Mouse (Mus musculus): ENCODE measurements around the gene Heyl. TPM values are rescaled to one million over a fixed set of nuclear protein-coding genes. Genes with fewer than 3 reads are reported as not detected.
"Not testable (repeated sequence)": the region's sequence is repeated elsewhere in the genome, so short reads cannot be mapped to it uniquely, and the experiment has no call there.

The Heyl gene
- polyA plus RNA-seq, 1 experiment from 2014 or later: 10.7 TPM

DNA sequence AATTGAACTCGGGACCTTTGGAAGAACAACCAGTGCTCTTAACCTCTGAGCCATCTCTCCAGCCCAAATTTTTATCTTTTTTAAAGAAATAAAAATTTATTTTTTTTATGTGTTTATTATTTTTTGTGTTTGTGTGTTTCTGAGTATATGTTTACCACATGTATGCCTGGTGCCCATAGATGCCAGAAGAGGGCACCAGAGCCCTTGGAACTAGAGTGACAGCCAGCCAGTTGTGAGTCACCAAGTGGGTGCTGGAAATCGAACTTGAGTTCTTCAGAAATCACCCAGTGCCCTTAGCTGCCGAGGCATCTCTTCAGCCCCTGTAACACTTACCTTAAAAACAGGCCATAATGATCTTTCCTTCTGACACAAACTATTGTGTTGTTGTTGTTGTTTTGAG, 37.7 kb downstream of the Heyl start:
- Histone ChIP-seq H3K27me3 (ENCODE audit: control insufficient read depth, insufficient read depth, low read length) (no peaks in the 10 kb centered on the region), H3K27ac (replicated peaks in 1 of 2; ENCODE audit: control insufficient read depth in 1 of 2, insufficient read depth in 1 of 2, low read depth in 2 of 2, low read length in 2 of 2) (no peak overlapping the region), H3K9me3 (ENCODE audit: control insufficient read depth, low read length) (no peaks in the 10 kb centered on the region), H3K9ac (ENCODE audit: low read length) (no peak overlapping the region), H3K36me3 (ENCODE audit: control insufficient read depth, insufficient read depth, low read length) (no peaks in the 10 kb centered on the region), H3K4me2 (ENCODE audit: low read length) (no peak overlapping the region), H3K4me3 (ENCODE audit: control insufficient read depth in 1 of 2, insufficient read depth in 1 of 2, low read depth in 1 of 2, low read length in 2 of 2) (no peak overlapping the region), H3K4me1 (ENCODE audit: control insufficient read depth in 2 of 2, insufficient read depth in 2 of 2, low read length in 2 of 2) (peaks cover 0 to 3% of the 10 kb centered on the region in 2 experiments; a peak in 2 of 4 replicates)
- ATAC-seq (ENCODE audit: insufficient number of reproducible peaks, insufficient read depth, low FRiP score, low read depth): no peak
- 88% methylated on average over 3 of the region's 3 CpGs for WGBS

DNA sequence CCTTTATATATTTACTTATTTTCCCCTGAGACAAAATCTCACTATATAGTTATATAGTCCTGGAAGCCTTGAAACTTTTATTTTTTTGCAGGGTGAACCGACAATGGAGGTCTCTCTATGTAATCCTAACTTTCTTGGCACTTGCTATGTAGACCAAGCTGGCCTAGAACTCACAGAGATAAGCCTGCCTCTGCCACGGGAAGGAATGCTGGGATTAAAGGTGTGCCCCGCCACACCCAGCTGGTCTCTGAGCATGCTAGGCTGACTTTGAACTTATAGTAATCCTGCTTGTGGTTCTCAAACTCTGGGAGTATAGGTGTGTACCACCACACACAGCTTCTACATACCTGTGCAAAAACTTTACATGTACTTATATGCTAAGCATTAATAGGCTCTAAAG, 46.8 kb downstream of the Heyl start:
- no peak overlapping the region for H3K9ac ChIP-seq (ENCODE audit: low read length)
- H3K27me3 ChIP-seq (ENCODE audit: control insufficient read depth, insufficient read depth, low read length): no peaks in the 10 kb centered on the region
- H3K4me2 ChIP-seq (ENCODE audit: low read length): no peak overlapping the region
- 62% methylated on average over 3 of the region's 3 CpGs for WGBS
- H3K4me3 ChIP-seq (ENCODE audit: control insufficient read depth in 1 of 2, insufficient read depth in 1 of 2, low read depth in 1 of 2, low read length in 2 of 2): no peak overlapping the region
- H3K27ac ChIP-seq (replicated peaks in 1 of 2; ENCODE audit: control insufficient read depth in 1 of 2, insufficient read depth in 1 of 2, low read depth in 2 of 2, low read length in 2 of 2): no peak overlapping the region
- ATAC-seq (ENCODE audit: insufficient number of reproducible peaks, insufficient read depth, low FRiP score, low read depth): no peak
- 0 out of 2 replicates have a peak, but pooled peaks cover 2% of the 10 kb centered on the region for H3K36me3 ChIP-seq (ENCODE audit: control insufficient read depth, insufficient read depth, low read length)
- H3K9me3 ChIP-seq (ENCODE audit: control insufficient read depth, low read length): no peaks in the 10 kb centered on the region
- H3K4me1 ChIP-seq (ENCODE audit: control insufficient read depth in 2 of 2, insufficient read depth in 2 of 2, low read length in 2 of 2): peaks cover 5% of the 10 kb centered on the region in 2 experiments; a peak in 2 of 4 replicates

DNA sequence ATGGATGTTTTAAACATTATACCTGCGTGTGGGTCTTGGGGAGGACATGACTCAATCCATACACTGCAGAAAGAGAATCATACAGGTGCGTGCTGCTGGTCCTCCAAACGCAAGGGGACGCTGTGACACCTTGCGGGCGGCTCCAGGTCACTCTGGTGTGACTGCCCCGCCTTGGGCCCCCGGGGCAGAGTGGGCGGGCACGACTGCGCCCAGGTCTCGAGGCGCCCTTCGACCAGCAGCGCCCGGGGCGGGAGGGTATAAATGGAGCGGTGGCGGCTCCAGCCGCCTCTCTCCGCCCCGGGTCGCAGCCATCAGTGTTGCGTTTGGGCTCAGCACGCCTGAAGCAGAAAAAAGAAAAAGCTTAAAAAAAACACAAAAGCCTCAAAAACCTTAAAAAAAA, 49.1 kb downstream of the Heyl start:
- Histone ChIP-seq H3K4me3 (ENCODE audit: control insufficient read depth in 1 of 2, insufficient read depth in 1 of 2, low read depth in 1 of 2, low read length in 2 of 2) (peak overlapping the region; percentile 47 to 68), H3K9me3 (ENCODE audit: control insufficient read depth, low read length) (no peaks in the 10 kb centered on the region), H3K4me2 (ENCODE audit: low read length) (peak overlapping the region; percentile 94), H3K4me1 (ENCODE audit: control insufficient read depth in 2 of 2, insufficient read depth in 2 of 2, low read length in 2 of 2) (peaks cover 7 to 28% of the 10 kb centered on the region in 2 experiments; a peak in 3 of 4 replicates), H3K27ac (replicated peaks in 1 of 2; ENCODE audit: control insufficient read depth in 1 of 2, insufficient read depth in 1 of 2, low read depth in 2 of 2, low read length in 2 of 2) (peak overlapping the region; percentile 51 to 90; a peak in 2 of 4 replicates), H3K27me3 (ENCODE audit: control insufficient read depth, insufficient read depth, low read length) (no peaks in the 10 kb centered on the region), H3K9ac (ENCODE audit: low read length) (peak overlapping the region; percentile 85), H3K36me3 (ENCODE audit: control insufficient read depth, insufficient read depth, low read length) (peaks cover 26% of the 10 kb centered on the region)
- ATAC-seq (ENCODE audit: insufficient number of reproducible peaks, insufficient read depth, low FRiP score, low read depth): peak; percentile 93
- under 1% methylated on average over 25 of the region's 25 CpGs for WGBS

DNA sequence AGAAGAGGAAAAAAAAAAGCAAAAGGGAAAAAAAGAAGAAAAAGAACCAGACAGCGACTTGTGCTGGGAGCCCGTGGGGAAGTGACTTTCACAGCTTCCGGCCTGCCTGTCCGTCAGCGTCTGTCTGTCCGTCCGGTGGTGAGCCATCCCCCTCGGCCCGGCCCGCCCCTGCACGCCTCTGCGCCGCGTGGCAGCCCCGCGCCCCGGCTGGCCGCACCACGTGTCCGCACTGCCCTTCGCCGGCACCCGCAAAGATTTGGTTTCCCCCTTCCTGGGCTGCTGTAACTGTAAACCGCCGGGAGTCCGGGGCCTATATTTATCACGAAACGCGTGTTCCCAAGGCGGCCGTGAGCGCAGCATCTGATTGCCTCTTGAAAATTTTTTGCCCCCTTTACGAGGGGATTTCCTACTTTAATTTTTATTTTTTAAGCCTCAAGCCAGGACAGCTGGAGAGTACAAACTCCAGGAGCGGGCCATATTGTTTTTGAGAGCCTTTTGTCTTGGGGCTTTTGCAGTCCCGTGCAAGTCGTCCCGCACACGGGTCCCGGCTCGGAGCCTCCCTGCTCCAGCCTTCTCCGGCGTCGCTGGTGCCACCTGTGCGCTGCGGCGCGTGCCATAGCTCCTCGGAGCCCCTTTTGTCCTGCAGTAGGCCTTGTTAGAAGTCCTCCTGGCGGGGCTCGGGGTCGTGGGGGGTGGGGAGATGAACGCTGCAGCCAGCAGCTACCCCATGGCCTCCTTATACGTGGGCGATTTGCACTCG, 49.7 kb downstream of the Heyl start:
- peaks cover 7 to 32% of the 10 kb centered on the region in 2 experiments; a peak in 3 of 4 replicates for H3K4me1 ChIP-seq (ENCODE audit: control insufficient read depth in 2 of 2, insufficient read depth in 2 of 2, low read length in 2 of 2)
- H3K27ac ChIP-seq (replicated peaks in 1 of 2; ENCODE audit: control insufficient read depth in 1 of 2, insufficient read depth in 1 of 2, low read depth in 2 of 2, low read length in 2 of 2): peak overlapping the region; percentile 67 to 90
- H3K4me2 ChIP-seq (ENCODE audit: low read length): peak overlapping the region; percentile 94
- ATAC-seq (ENCODE audit: insufficient number of reproducible peaks, insufficient read depth, low FRiP score, low read depth); H3K27me3 ChIP-seq (ENCODE audit: control insufficient read depth, insufficient read depth, low read length); H3K9me3 ChIP-seq (ENCODE audit: control insufficient read depth, low read length): not testable (repeated sequence)
- H3K4me3 ChIP-seq (ENCODE audit: control insufficient read depth in 1 of 2, insufficient read depth in 1 of 2, low read depth in 1 of 2, low read length in 2 of 2): peak overlapping the region; percentile 47 to 68
- peaks cover 32% of the 10 kb centered on the region for H3K36me3 ChIP-seq (ENCODE audit: control insufficient read depth, insufficient read depth, low read length)
- WGBS: 1% methylated on average over 27 of the region's 55 CpGs
- peak overlapping the region; percentile 85 for H3K9ac ChIP-seq (ENCODE audit: low read length)

DNA sequence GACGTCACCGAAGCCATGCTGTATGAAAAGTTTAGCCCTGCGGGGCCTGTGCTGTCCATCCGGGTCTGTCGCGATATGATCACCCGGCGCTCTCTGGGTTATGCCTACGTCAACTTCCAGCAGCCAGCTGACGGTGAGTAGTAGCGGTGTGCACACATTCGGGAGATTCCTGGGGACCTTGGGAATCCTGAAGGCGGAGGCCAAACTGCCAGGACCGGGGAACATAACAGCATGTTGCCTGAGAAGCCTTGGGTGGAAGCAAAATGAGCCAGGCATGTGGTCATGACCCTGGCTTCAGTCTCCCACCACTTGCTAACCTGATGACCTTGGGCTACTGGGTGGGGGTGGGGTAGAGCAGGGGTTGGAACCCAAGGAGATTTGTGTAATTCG, 50.3 kb downstream of the Heyl start:
- not testable (repeated sequence) for ATAC-seq (ENCODE audit: insufficient number of reproducible peaks, insufficient read depth, low FRiP score, low read depth)

DNA sequence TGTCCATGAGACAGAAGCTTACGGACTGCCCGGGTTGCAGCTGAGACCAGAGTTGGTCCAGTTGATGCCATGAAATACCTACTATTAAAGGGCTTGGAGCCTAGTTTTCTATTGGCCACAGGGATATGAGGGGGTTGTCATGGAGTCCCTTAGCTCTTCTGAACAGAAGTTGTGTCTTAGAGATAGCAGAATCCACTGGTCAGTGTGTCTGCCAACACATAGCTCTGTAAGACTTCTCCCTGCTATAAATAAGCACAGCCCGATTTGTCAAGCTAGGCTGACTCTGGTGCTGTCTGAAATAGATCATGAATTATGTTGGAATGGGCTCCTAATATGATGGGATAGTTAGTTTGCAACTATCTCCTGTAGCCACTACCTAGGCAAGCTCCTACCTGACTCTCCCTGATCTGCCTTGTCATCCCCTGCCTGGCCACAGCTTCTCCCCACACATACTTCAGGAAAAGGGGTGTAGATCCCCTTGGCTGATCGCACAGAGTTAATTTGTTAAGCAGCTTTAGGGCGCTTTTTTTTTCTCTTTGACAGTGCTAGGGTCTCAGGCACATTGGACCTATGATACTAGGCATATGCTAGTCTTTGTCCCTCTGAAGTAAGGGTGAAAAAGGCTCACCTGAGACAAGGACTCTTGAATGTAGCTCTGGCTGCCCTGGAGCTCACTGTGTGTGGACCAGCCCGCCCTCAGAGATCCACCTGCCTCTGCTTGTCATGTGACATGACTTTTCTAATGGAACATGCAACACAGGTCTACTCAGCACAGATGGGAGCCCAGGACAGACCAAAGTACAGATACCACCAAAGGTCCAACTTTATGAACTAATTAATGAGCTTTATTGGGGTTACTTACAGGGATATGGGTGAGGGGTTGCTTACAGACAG, 51.6 kb downstream of the Heyl start:
- peaks cover 7 to 32% of the 10 kb centered on the region in 2 experiments; a peak in 3 of 4 replicates for H3K4me1 ChIP-seq (ENCODE audit: control insufficient read depth in 2 of 2, insufficient read depth in 2 of 2, low read length in 2 of 2)
- ATAC-seq (ENCODE audit: insufficient number of reproducible peaks, insufficient read depth, low FRiP score, low read depth): peak; percentile 28; the same call in 1 of the 2 replicates
- 38% methylated on average over 6 of the region's 6 CpGs for WGBS
- H3K4me3 ChIP-seq (ENCODE audit: control insufficient read depth in 1 of 2, insufficient read depth in 1 of 2, low read depth in 1 of 2, low read length in 2 of 2): peak overlapping the region; percentile 47 to 68
- H3K9ac ChIP-seq (ENCODE audit: low read length): peak overlapping the region; percentile 85
- peak overlapping the region; percentile 67 to 90 for H3K27ac ChIP-seq (replicated peaks in 1 of 2; ENCODE audit: control insufficient read depth in 1 of 2, insufficient read depth in 1 of 2, low read depth in 2 of 2, low read length in 2 of 2)
- no peaks in the 10 kb centered on the region for H3K9me3 ChIP-seq (ENCODE audit: control insufficient read depth, low read length)
- H3K4me2 ChIP-seq (ENCODE audit: low read length): peak overlapping the region; percentile 94
- peaks cover 51% of the 10 kb centered on the region for H3K36me3 ChIP-seq (ENCODE audit: control insufficient read depth, insufficient read depth, low read length)
- H3K27me3 ChIP-seq (ENCODE audit: control insufficient read depth, insufficient read depth, low read length): no peaks in the 10 kb centered on the region

More for the DNA sequence above, 50.3 kb downstream of the Heyl start:
- H3K27me3 ChIP-seq (ENCODE audit: control insufficient read depth, insufficient read depth, low read length); H3K9me3 ChIP-seq (ENCODE audit: control insufficient read depth, low read length): not testable (repeated sequence)
- Histone ChIP-seq H3K9ac (ENCODE audit: low read length) (peak overlapping the region; percentile 85), H3K4me2 (ENCODE audit: low read length) (peak overlapping the region; percentile 94), H3K4me3 (ENCODE audit: control insufficient read depth in 1 of 2, insufficient read depth in 1 of 2, low read depth in 1 of 2, low read length in 2 of 2) (peak overlapping the region; percentile 47 to 68), H3K4me1 (ENCODE audit: control insufficient read depth in 2 of 2, insufficient read depth in 2 of 2, low read length in 2 of 2) (peaks cover 7 to 32% of the 10 kb centered on the region in 2 experiments; a peak in 3 of 4 replicates), H3K36me3 (ENCODE audit: control insufficient read depth, insufficient read depth, low read length) (peaks cover 38% of the 10 kb centered on the region), H3K27ac (replicated peaks in 1 of 2; ENCODE audit: control insufficient read depth in 1 of 2, insufficient read depth in 1 of 2, low read depth in 2 of 2, low read length in 2 of 2) (peak overlapping the region; percentile 67 to 90)
- WGBS: 0% methylated on average over 10 of the region's 15 CpGs

DNA sequence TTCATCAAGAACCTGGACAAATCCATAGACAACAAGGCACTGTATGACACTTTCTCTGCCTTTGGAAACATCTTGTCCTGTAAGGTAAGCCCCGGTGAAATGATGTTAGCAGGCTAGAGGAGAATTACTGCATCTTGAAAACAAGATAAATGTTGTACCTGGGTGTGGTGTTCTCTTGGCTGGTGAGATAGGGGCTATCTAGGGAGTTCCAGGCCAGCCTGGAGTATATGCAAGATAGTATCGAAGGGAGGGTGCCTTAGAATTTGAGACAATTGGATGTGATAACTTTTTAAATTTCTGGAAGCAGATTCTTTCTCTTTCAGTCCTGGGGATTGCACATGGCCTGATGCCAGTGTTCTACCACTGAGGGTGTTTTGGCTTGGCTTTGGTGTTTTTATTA, 53.4 kb downstream of the Heyl start:
- Histone ChIP-seq H3K27ac (replicated peaks in 1 of 2; ENCODE audit: control insufficient read depth in 1 of 2, insufficient read depth in 1 of 2, low read depth in 2 of 2, low read length in 2 of 2) (no peak overlapping the region), H3K27me3 (ENCODE audit: control insufficient read depth, insufficient read depth, low read length) (no peaks in the 10 kb centered on the region), H3K36me3 (ENCODE audit: control insufficient read depth, insufficient read depth, low read length) (peaks cover 69% of the 10 kb centered on the region), H3K9ac (ENCODE audit: low read length) (peak overlapping the region; percentile 16; the same call in 1 of the 2 replicates), H3K9me3 (ENCODE audit: control insufficient read depth, low read length) (no peaks in the 10 kb centered on the region), H3K4me3 (ENCODE audit: control insufficient read depth in 1 of 2, insufficient read depth in 1 of 2, low read depth in 1 of 2, low read length in 2 of 2) (no peak overlapping the region; a peak in 1 of 4 replicates), H3K4me2 (ENCODE audit: low read length) (peak overlapping the region; percentile 94; the same call in 1 of the 2 replicates), H3K4me1 (ENCODE audit: control insufficient read depth in 2 of 2, insufficient read depth in 2 of 2, low read length in 2 of 2) (peaks cover 7 to 32% of the 10 kb centered on the region in 2 experiments; a peak in 3 of 4 replicates)
- no peak for ATAC-seq (ENCODE audit: insufficient number of reproducible peaks, insufficient read depth, low FRiP score, low read depth)
- 75% methylated on average over 2 of the region's 2 CpGs for WGBS
